Mouse (Mus musculus) kidney, postnatal 25 days (tissue): ENCODE data around the gene Sgcd.
"Not testable (repeated sequence)": the region's sequence is repeated elsewhere in the genome, so short reads cannot be mapped to it uniquely, and the experiment has no call there.

Experiments
- DNase-seq, 2 experiments: peaks; one replicate each; pipeline ENCODE4 v3.0.0; 2021; ENCODE audit warnings: mixed read lengths in 2 of 2

Gene Sgcd

DNA sequence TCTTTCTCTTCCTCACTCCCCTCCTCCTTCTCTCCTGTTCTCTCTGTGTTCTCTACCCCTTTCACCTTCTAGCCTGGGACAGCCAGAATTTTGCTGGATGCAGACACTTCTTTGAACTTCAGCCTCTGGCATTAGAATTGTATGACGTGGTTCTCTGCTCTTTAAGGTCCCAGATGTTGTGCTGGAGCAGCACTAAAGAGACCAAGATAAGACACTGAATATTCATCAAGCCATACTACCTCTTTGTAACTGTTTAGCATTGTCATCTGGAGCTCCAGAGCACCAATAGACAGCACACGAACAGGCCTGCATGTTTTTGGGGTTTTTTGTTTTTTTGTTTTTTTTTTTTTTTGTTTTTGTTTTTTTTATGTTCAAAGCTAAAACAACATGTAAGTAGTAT is 541.0 kb downstream of the Sgcd start:
- no peak for DNase-seq

DNA sequence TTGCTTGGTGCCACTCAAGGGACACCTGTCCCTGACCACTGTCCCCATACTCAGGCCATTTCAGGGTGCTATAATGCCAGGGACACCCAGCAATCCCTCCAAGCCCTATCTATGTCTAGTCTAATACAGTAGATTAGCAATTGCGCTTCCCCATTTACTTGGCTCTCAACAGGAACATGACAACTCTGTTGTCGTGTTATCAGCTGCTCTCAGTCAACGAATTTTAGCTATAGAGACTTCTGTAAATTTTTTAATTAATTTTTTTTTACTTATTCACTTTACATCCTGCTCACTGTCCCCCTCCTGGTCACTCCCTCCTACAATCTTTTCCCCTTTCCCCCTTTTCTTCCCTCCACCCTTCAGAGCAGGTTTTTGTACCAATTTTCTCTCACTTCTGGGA is 542.4 kb downstream of the Sgcd start:
- no peak for DNase-seq

DNA sequence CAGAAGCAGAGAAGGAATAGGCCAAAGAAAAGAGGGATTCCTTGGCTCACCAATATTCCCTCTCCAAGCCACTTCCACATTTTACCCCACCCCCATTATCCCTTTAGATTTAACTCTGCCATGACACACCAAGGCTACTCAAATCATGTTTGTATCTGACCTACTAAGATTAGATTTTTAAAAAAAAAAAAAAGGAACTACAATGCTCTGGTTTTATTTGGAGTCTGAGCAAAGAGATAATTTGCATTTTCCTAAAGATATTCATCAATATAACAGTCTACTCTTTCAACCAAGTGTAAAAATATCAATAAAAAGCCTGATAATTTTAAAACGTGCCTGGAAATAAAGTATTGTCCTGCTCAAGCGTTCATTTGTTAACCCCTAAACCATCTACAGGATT is 543.1 kb downstream of the Sgcd start:
- DNase-seq, result no peak

DNA sequence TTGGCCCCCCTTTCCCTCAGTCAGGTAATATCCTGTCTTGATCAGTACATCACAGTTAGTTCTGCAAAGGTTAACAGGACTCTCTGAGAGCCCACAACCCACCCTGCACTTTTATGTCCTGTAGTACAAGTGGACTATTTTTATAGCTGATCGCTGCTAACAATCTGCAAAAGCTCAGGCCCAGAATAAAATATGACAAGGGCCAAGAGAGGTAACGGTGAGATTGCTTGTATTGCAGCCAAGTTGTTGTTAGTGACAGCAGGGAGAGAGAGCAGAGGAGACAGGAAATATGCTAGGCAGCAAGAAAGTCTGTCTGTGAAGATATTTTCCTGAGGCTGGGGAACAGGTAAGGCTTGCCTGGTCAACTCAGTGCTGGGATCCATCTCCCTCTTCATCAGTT is 546.5 kb downstream of the Sgcd start:
- no peak for DNase-seq

DNA sequence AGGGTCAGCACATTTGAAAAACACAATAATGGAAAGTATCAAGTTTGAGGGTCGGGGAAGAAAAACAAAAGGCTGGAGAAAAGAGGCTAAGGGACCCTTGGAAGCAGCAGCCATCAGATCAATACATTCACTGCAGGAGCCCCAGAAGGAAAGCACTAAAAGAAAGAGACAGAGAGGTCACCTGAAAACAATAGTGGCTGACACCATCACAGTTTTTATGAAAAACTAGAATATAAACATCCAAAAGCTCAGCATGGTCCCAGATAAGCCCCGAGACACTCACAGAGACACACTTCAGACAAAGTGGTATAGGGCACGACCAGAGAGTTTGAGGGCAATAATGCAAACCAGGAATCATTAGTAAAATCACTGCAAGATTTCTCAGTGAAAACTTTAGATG is 589.2 kb downstream of the Sgcd start:
- no peak for DNase-seq

DNA sequence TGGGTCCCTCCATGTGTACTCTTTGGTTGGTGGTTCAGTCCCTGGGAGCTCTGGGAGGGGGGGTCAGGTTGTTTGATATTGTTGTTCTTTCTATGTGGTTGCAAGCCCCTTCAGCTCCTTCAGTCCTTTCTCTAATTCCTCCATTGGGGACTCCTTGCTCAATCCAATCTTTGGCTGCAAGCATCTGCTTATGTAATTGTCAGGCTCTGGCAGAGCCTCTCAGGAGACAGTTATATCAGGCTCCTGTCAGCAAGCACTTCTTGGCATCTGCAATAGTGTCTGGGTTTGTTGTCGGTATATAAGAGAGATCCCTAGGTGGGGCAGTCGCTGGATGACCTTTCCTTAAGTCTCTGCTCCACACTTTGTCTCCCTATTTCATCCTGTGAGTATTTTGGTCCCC is 598.0 kb downstream of the Sgcd start:
- DNase-seq, result not testable (repeated sequence)

DNA sequence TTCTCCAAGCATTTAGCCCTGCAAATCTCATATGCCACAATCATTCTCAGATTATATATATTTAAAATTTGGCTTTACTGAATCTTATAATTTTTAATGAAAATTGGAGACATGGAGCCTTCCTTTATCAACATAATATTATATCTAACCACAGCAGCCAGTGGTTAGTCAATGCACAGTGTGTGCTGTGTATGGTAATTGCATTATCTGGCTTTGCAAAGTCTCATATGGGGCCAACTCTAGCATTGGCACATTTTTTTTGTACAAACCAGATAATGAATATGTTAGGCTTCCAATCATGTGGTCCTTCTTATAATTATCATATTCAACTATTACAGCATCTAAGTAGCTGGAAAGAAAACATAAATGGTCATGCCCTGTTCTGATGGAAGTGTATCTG is 599.4 kb downstream of the Sgcd start:
- no peak for DNase-seq

DNA sequence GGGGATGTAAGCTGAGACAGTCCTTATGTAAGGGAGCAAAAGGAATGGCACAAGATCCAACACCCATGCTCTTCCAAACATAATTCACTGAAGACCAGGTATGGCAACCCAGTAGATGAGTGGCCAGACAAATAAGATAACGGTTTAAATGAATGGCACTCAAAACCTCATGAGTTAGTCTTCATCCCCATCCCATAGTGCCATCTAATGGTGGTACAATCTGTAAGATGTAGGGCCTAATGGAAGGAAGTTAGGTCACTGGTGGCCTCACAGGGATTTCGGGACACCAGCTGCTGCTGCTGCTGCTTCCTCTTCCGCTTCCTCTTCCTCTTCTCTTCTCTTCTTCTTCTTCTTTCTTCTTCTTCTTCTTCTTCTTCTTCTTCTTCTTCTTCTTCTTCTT is 601.0 kb downstream of the Sgcd start:
- no peak for DNase-seq

DNA sequence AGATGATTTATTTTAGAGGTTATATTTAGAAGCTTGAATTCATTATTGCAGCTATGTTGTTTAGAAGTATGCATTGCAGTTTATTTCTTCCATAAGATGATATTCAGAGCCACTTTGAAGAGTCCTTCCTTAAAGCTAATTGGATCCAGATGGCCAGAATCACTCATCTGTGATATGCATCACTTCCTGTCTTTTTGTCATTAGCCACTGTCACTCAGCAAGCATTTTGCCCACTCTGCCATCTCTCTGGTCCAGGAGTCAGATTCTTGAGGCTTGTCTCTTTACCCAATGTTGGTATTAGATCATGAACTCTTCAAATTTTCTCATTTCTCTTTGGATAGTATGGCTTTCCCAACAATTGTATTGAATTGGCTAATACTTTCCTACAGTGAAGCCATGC is 602.6 kb downstream of the Sgcd start:
- no peak for DNase-seq

DNA sequence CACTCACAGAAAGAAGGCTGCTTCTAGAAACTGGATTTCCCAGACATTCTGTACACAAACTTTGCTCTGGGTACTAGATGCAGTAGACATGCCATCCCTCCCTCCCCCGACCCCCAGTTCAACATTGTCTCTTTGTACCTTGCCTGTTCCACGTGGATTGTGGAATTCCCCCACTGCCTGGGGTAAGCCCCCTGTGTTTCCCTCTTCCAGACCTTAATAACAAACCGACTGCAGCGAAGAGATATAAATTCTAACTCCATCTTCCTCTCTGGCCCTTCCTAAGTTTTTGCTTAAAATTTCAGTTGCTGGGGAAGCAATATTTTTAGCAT is 609.2 kb downstream of the Sgcd start:
- no peak for DNase-seq

DNA sequence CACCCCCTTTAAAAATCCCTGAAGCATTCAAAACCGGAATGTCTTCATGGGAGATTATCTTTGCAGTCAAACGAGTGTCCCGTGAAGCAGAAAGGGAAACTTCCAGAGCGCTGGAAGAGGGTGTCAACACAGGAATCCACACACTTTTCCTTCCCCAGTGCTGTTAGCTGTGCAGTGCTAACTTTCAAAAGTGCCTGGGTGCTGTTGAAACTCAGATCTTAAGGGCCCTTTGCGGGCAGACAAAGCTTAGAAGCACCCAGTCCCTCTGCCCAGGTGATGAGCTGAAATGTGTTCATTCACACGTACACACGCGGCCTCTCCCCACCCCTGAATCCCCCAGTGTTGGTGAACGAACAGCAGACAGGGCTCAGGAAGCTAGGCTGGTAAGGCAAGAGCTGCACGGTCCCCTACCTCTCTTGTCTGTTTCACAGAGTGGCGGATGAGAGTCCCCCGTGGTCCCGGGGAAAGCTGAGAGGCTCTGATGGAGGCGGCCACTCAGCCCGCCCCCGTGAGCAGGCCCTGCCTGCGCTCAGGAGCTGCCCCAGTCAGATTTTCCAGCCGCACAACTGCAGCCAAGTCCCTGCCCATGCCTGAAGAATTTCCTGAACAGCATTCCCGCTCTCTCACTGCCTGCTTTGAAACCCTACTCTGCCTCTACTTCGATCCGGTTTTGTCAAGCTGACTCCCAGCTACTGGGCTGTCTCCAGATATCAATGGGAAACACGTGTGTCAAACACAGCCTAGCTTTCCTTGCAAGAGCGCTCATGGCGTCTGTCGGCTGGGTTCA is 609.7 kb downstream of the Sgcd start:
- peak; percentile 37 to 72 for DNase-seq

DNA sequence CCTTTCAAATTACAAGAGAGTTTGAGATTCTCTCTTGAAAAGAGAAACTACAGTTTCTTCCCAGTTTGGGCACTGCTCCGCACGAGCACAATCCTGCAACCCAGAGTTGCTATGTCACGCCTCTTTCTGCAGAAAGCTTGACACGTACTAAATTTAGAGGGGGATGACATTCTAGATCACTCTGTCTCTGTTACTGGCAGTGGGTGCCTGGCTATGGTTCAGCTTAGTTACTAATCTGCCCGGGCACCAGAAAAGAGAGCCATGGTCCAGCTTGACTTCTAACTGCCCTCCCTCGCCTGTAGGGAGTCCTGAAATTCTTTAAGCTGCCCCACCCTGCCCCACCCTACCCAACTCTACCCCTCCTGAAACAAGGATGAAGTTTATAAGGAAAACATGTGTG is 611.3 kb downstream of the Sgcd start:
- no peak for DNase-seq

DNA sequence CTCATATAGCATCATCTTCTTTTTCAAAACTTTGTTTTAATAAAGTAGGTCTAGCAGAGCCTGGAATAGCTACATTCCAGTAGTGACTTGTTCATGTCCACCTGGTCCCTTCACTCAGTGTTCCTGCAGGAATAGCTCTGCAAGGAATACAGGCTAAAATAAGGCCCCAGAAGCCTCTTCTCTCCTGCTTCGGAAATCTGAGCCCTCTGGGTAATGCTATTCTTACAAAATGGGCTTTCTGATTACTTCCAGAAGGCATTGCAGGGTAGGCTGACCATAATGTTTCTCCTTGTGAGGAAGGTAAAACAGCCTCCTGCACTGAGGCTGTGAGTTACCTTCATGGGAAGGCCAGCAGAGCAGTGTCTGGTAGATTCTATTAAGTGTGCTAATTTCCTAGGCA is 611.9 kb downstream of the Sgcd start:
- no peak for DNase-seq

DNA sequence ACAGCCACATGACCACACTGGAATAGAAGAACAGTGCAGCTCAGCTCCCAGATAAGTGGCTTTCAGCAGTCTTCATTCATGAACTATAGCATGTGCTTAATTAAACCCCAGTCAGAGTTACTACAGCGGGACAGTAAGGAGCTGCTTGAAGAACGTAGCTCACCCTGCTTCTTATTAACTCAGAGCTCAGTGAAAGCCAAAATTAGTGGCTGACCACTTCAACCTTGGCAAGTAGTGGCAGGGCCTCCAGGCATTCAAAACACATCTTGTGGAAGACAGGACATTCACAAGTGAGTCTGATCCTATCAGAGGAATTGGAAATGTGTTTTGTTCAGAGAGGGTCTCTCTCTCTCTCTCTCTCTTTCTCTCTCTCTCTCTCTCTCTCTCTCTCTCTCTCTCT is 617.2 kb downstream of the Sgcd start:
- DNase-seq, result no peak

DNA sequence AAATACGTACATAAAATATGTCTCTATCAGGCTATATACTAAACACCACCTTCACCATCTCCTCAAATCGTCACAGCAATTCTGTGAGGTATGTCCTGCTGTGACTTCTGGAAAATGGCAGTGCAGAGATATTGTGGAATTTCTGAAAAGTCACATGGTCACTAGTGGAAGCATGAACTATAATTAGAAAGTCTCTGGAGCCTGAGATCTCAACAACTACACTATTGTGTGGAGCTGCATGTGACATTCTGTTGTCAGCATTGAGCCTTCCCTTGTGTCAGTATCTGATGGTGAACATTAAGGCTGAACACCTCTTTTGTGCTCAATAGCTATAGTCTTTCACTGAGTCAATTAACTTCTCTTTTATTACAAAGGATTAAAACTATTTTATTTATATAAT is 637.2 kb downstream of the Sgcd start:
- DNase-seq, result no peak

DNA sequence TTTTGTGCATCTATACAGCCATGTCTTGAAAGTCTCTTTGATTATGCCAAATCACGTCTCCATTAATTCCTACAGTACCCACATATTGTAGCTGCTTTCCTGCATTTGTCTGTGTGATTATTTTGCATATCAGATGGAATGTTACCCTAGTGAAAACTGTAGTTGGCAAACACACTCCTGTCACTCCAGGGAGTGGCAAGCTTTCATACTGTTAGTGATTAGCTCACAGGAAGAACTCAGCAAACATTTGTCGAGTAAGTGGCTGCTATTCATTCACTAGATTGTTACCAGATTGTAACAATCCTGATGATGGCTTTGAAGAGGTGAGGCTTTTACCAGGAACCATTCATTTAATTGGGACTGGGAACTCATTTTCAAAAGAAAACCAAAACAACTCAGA is 645.3 kb downstream of the Sgcd start:
- no peak for DNase-seq

DNA sequence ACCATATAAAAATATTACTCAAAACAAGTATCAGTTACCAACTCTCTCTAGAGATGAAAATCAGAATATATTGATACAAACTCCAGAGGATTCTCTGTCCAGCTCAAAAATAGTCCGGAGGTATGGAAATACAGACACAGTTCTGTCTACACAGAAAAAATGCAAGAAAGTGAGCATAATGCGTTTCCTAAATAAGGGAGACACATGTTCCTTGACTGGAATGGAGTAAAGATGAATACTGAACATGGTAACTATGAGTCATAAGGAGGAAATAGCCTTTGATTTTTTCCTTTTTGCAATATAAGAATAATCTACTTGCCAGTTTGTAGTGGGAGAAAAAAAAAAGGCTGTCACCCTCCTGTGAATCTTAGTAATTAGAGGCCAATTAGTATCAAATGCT is 655.1 kb downstream of the Sgcd start:
- no peak for DNase-seq

DNA sequence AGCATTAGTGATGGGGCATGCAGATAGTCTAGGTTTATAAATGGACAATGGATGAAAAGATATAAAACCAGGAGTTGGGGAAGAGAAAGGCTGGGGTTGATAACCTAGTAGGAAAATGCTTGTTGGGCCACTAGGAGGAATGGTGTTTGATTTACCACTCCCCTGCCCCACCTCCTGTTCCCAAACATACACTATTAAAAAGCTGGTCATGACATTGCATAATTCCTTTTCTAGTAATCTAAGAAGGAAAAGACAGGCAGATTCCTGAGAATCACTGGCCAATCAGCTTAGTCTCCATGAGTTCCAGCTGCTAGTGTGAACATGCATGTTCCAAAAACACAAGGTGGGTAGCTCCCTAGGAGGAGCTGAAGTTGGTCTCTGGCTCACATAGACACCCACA is 683.2 kb downstream of the Sgcd start:
- DNase-seq, result no peak

DNA sequence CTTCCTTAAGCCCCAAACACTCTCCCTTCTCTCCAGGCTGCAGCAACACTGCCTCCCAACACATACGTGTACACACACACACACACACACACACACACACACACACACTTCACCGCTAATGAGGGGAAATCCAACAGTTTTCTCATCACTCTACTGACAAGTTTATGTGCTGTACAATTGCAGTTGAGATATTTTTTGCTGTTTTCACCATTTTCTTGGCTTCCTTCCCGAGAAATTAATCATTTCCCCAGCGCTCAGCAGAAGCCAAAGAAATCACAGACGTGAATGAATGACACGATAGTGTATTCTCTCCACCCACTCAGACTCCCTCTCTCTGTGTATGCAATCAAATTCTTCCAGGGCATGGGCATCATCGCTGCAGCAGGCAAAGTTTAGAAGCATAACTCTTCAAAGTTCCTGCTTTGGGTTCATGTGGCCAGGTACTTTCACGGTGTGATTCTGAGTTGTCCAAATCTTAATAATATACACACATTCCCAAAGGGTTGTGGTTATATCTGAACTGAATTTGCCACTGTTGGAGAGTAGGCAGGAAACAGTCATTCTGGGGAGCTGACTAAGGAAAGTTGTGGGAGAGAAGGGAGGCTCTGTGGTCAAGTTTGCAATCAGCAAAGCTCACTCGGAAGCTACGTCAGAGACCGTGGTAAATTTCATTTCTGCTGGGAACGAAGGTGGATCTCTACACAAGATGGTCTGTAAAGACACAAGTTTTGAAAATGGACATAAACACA is 683.9 kb downstream of the Sgcd start:
- DNase-seq, result peak in 1 of 2 experiments; percentile 41

DNA sequence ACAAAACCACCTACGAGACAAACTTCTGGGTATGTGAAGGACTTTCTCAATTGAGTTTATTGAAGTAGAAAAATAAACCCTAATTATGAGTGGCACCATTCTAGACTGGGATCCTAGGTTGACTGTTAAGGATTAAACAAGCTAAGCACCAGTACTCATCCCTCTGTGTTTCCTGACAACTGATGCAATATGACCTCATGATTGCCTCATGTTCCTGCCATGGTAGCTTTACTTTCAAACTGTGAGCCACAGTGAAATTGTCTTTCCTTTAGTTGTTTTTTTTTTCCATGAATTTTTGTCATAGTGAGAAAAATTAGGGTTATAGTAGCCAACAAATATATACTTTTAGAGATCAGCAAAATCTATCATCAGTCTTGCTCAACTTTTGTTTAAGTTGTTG is 689.0 kb downstream of the Sgcd start:
- DNase-seq, result no peak

DNA sequence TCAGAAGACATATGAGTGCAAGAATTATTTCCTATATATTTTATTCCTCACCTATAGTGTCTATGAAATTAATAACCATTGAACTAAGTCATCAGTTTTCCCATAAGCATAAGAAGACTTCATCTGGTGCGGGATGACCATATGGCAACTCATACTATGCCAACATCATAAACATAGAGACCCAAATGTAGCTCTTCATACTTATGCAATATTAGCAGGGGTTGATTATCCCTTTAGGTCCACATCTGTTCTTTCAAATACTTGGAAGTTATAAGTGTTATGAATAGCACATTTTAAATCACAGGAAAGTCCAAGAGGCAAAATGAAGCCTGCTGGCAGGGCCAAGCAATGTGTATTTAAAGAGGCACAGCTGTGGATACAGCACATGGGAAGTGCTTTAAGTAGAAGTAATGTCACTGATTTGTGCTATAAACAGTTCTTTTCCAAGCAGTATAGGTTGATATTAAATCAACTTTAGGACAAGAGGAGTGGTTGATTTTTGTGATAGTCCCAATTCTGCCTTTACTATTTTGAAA is 690.9 kb downstream of the Sgcd start:
- DNase-seq, result no peak

DNA sequence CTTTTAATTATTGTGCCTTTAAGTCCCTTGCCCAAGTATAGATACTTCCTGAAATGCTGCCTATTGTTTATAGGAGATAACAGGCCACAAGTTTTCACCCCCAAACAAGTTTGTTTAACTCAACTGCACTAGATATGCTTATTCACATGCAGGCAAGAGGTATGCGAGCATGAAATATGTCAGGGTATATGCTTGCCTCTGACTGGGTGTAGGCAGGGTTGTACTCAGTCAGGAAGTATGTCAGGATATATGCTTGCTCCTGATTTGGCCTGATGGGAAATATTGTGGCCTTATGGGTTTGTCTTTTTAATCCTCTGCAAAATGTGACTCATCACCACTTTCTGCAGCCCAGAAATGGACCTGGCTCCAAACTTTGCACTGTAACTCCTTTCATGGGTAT is 694.0 kb downstream of the Sgcd start:
- no peak for DNase-seq

DNA sequence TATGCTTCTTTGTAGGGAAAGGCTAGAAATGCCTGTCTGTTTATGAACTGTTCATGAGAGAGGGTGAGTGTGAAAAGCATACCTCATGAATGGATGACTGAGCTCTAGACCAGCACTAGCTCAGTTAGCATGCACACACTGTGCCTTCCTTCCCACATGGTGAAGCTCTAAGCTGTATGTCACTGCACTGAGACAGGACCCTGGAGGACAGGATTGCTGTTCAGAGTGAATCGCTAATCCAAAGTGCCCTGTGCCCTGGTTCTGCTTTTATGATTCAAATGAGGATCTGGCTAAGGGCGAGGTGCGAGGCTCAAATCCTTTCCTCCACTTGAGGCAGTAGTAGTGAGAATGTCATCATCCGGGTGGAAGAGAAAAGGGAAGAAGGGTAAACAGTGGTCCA is 712.2 kb downstream of the Sgcd start:
- no peak for DNase-seq

DNA sequence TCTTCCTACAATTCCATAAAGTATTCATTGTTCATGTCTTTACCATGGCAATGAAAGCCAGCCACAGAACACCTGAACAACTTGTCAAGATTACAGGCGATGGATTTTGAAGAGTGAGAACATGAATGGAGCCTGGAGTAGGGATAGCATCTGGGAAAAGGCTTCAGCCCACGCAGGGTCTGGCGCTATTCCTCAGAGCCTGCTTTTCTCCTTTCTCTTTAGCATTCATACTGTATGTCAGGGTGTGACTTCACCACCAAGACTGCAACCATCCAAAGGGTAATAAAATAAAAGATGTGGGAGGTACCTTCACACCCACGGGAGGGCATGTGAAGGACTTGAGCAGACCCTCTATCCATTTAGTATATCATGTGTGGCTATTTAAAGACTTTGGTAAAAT is 720.2 kb downstream of the Sgcd start:
- no peak for DNase-seq
